Mouse (Mus musculus): ENCODE measurements at regions not wholly inside any gene's neighbourhood (a gene's known extent, or its start where the extent isn't known, plus 50 kb on each side); places are given as distances from the start of the nearest gene placed in this dataset.
A peak's percentile ranks its signal among the peaks of the same experiment; 100 is the strongest.

GRCm38 (mm10) chr15:96834862-96835261 lies 135.3 kb upstream of the Slc38a2 start:
- intact Hi-C loops (cut with DNase I) = no loop called here
- no peak for DNase-seq (ENCODE audit: extremely low spot score in 1 of 2, low spot score in 2 of 2)

- DNase-seq (ENCODE audit: extremely low spot score in 1 of 2, low spot score in 2 of 2) = no peak
- intact Hi-C loops (cut with DNase I) = no loop called here
These were observed 134.8 kb upstream of the Slc38a2 start for GRCm38 (mm10) chr15:96834162-96834843.

- intact Hi-C loops (cut with DNase I) = no loop called here
- no peak for DNase-seq (ENCODE audit: extremely low spot score in 1 of 2, low spot score in 2 of 2)
These were observed 132.9 kb upstream of the Slc38a2 start for GRCm38 (mm10) chr15:96832389-96832788.

GRCm38 (mm10) chr15:96831256-96831655 lies 131.7 kb upstream of the Slc38a2 start:
- DNase-seq (ENCODE audit: extremely low spot score in 1 of 2, low spot score in 2 of 2) = no peak
- intact Hi-C loops (cut with DNase I) = no loop called here

GRCm38 (mm10) chr15:96830578-96830977 lies 131.0 kb upstream of the Slc38a2 start:
- intact Hi-C loops (cut with DNase I) = no loop called here
- no peak for DNase-seq (ENCODE audit: extremely low spot score in 1 of 2, low spot score in 2 of 2)

- DNase-seq (ENCODE audit: extremely low spot score in 1 of 2, low spot score in 2 of 2) = peak in 1 of 2 experiments; percentile 35
These were observed 130.4 kb upstream of the Slc38a2 start for GRCm38 (mm10) chr15:96829941-96830340.

GRCm38 (mm10) chr15:96828681-96829080 lies 129.2 kb upstream of the Slc38a2 start:
- no peak for DNase-seq (ENCODE audit: extremely low spot score in 1 of 2, low spot score in 2 of 2)
- intact Hi-C loops (cut with DNase I) = no loop called here

More at GRCm38 (mm10) chr15:96829941-96830340, 130.4 kb upstream of the Slc38a2 start:
- intact Hi-C loops (cut with DNase I) = no loop called here

- intact Hi-C loops (cut with DNase I) = no loop called here
- no peak for DNase-seq (ENCODE audit: extremely low spot score in 1 of 2, low spot score in 2 of 2)
These were observed 128.4 kb upstream of the Slc38a2 start for GRCm38 (mm10) chr15:96827931-96828330.

- no peak for DNase-seq (ENCODE audit: extremely low spot score in 1 of 2, low spot score in 2 of 2)
- intact Hi-C loops (cut with DNase I) = no loop called here
These were observed 118.9 kb upstream of the Slc38a2 start for GRCm38 (mm10) chr15:96818435-96818834.

GRCm38 (mm10) chr15:96817626-96818025 lies 118.1 kb upstream of the Slc38a2 start:
- no peak for DNase-seq (ENCODE audit: extremely low spot score in 1 of 2, low spot score in 2 of 2)
- intact Hi-C loops (cut with DNase I) = no loop called here

- DNase-seq (ENCODE audit: extremely low spot score in 1 of 2, low spot score in 2 of 2) = no peak
- intact Hi-C loops (cut with DNase I) = no loop called here
These were observed 117.6 kb upstream of the Slc38a2 start for GRCm38 (mm10) chr15:96816997-96817570.

- intact Hi-C loops (cut with DNase I) = no loop called here
- no peak for DNase-seq (ENCODE audit: extremely low spot score in 1 of 2, low spot score in 2 of 2)
These were observed 113.9 kb upstream of the Slc38a2 start for GRCm38 (mm10) chr15:96813472-96813871.

GRCm38 (mm10) chr15:96802729-96803053 lies 103.2 kb upstream of the Slc38a2 start:
- intact Hi-C loops (cut with DNase I) = no loop called here
- no peak for DNase-seq (ENCODE audit: extremely low spot score in 1 of 2, low spot score in 2 of 2)

- intact Hi-C loops (cut with DNase I) = no loop called here
- DNase-seq (ENCODE audit: extremely low spot score in 1 of 2, low spot score in 2 of 2) = no peak
These were observed 102.7 kb upstream of the Slc38a2 start for GRCm38 (mm10) chr15:96802034-96802728.

- intact Hi-C loops (cut with DNase I) = no loop called here
- DNase-seq (ENCODE audit: extremely low spot score in 1 of 2, low spot score in 2 of 2) = peak in 1 of 2 experiments; percentile 50
These were observed 99.7 kb upstream of the Slc38a2 start for GRCm38 (mm10) chr15:96799228-96799627.

GRCm38 (mm10) chr15:96797615-96798270 lies 98.2 kb upstream of the Slc38a2 start:
- DNase-seq (ENCODE audit: extremely low spot score in 1 of 2, low spot score in 2 of 2) = peak; percentile 46 to 53
- intact Hi-C loops (cut with DNase I) = no loop called here

GRCm38 (mm10) chr15:96794177-96794719 lies 94.7 kb upstream of the Slc38a2 start:
- intact Hi-C loops (cut with DNase I) = no loop called here
- DNase-seq (ENCODE audit: extremely low spot score in 1 of 2, low spot score in 2 of 2) = no peak

GRCm38 (mm10) chr15:96793251-96793650 lies 93.7 kb upstream of the Slc38a2 start:
- intact Hi-C loops (cut with DNase I) = no loop called here

GRCm38 (mm10) chr15:96791306-96791705 lies 91.8 kb upstream of the Slc38a2 start:
- no peak for DNase-seq (ENCODE audit: extremely low spot score in 1 of 2, low spot score in 2 of 2)
- intact Hi-C loops (cut with DNase I) = no loop called here

More at GRCm38 (mm10) chr15:96793251-96793650, 93.7 kb upstream of the Slc38a2 start:
- DNase-seq (ENCODE audit: extremely low spot score in 1 of 2, low spot score in 2 of 2) = no peak
